In genomic region chr13:110769210-110769609, GRCm38 (mm10) we compare ENCODE assay signal across 19 mouse cellular contexts.
"Had no signal": no experiment of that assay in that cellular context is flagged by ENCODE, and none has a peak within 500 bp of the region (broad histone marks: within the 10 kb centered on the region; RNA-seq: fewer than 3 reads in every experiment).

No protein-coding gene starts in this region.

- H3K9ac ChIP-seq: liver, embryonic 15.5 days; midbrain, embryonic 13.5 days; neural tube, embryonic 13.5 days had no signal

- DNase-seq: kidney, adult 18-20 months; kidney, postnatal 25 days; layer of hippocampus, adult 9-11 months; lung, adult 2 months; lung, postnatal 36 days; thymus, adult 18-20 months; thymus, postnatal 36 days had no signal

- H3K9me3 ChIP-seq: liver, embryonic 15.5 days; megakaryocyte, embryonic 14.5 days; midbrain, embryonic 10.5 days; midbrain, embryonic 13.5 days; neural tube, embryonic 13.5 days had no signal

- H3K4me3 ChIP-seq: layer of hippocampus, adult 2 months; left cerebral cortex, adult 2 months; liver, embryonic 15.5 days; megakaryocyte, embryonic 14.5 days; midbrain, embryonic 10.5 days; midbrain, embryonic 13.5 days; myocyte; neural tube, embryonic 13.5 days had no signal

- H3K27me3 ChIP-seq: liver, embryonic 15.5 days; megakaryocyte, embryonic 14.5 days; midbrain, embryonic 13.5 days; neural tube, embryonic 13.5 days had no signal

- H3K27ac ChIP-seq: kidney, postnatal 0 days; layer of hippocampus, adult 2 months; left cerebral cortex, adult 2 months; liver, embryonic 15.5 days; midbrain, embryonic 10.5 days; midbrain, embryonic 13.5 days; neural tube, embryonic 13.5 days had no signal

- H3K4me1 ChIP-seq: liver, embryonic 15.5 days; midbrain, embryonic 13.5 days; neural tube, embryonic 13.5 days had no signal

- H3K4me2 ChIP-seq: liver, embryonic 11.5 days; liver, embryonic 15.5 days; midbrain, embryonic 13.5 days; neural tube, embryonic 13.5 days had no signal

- H3K36me3 ChIP-seq: liver, embryonic 15.5 days; midbrain, embryonic 10.5 days; midbrain, embryonic 13.5 days; neural tube, embryonic 13.5 days had no signal

- ATAC-seq: inflammation-experienced regulatory T-cells, adult 6 months; midbrain, embryonic 13.5 days; midbrain, embryonic 16.5 days had no signal
